Mouse (Mus musculus): ENCODE data around the gene Slc5a10. TPM values are rescaled to one million over a fixed set of nuclear protein-coding genes. Genes with fewer than 3 reads are reported as not detected.

The Slc5a10 gene
- total RNA-seq, 2 experiments from 2014 or later, result not detected

- no peak for ATAC-seq (replicated peaks; ENCODE audit: poor library complexity)
Observed at GRCm38 (mm10) chr11:61706232-61706631, 14.4 kb downstream of the Slc5a10 start.

- ATAC-seq (replicated peaks; ENCODE audit: poor library complexity), result no peak
Observed at GRCm38 (mm10) chr11:61705581-61705980, 15.0 kb downstream of the Slc5a10 start.

- no peak for ATAC-seq (replicated peaks; ENCODE audit: poor library complexity)
Observed at GRCm38 (mm10) chr11:61702494-61702893, 18.1 kb downstream of the Slc5a10 start.

GRCm38 (mm10) chr11:61701696-61702095 is 18.9 kb downstream of the Slc5a10 start:
- no peak for ATAC-seq (replicated peaks; ENCODE audit: poor library complexity)

- no peak for ATAC-seq (replicated peaks; ENCODE audit: poor library complexity)
Observed at GRCm38 (mm10) chr11:61699933-61700332, 20.7 kb downstream of the Slc5a10 start.

- no peak for ATAC-seq (replicated peaks; ENCODE audit: poor library complexity)
Observed at GRCm38 (mm10) chr11:61699460-61699859, 21.2 kb downstream of the Slc5a10 start.

GRCm38 (mm10) chr11:61698852-61699251 is 21.8 kb downstream of the Slc5a10 start:
- no peak for ATAC-seq (replicated peaks; ENCODE audit: poor library complexity)

GRCm38 (mm10) chr11:61692996-61693395 is 27.6 kb downstream of the Slc5a10 start:
- ATAC-seq (replicated peaks; ENCODE audit: poor library complexity), result no peak

- no peak for ATAC-seq (replicated peaks; ENCODE audit: poor library complexity)
Observed at GRCm38 (mm10) chr11:61687595-61687994, 33.0 kb downstream of the Slc5a10 start.

- no peak for ATAC-seq (replicated peaks; ENCODE audit: poor library complexity)
Observed at GRCm38 (mm10) chr11:61686906-61687453, 33.6 kb downstream of the Slc5a10 start.

- ATAC-seq (replicated peaks; ENCODE audit: poor library complexity), result peak; percentile 75
Observed at GRCm38 (mm10) chr11:61686141-61686540, 34.5 kb downstream of the Slc5a10 start.

- ATAC-seq (replicated peaks; ENCODE audit: poor library complexity), result no peak
Observed at GRCm38 (mm10) chr11:61685119-61685725, 35.4 kb downstream of the Slc5a10 start.

- peak; percentile 47 for ATAC-seq (replicated peaks; ENCODE audit: poor library complexity)
Observed at GRCm38 (mm10) chr11:61683907-61684731, 36.5 kb downstream of the Slc5a10 start, which contains the start of gene Fam83g. TSS of gene Fam83g (plus strand) at chr11:61684091.

GRCm38 (mm10) chr11:61679091-61679866 is 41.3 kb downstream of the Slc5a10 start:
- no peak for ATAC-seq (replicated peaks; ENCODE audit: poor library complexity)

- ATAC-seq (replicated peaks; ENCODE audit: poor library complexity), result no peak
Observed at GRCm38 (mm10) chr11:61677709-61678108, 42.9 kb downstream of the Slc5a10 start.

- no peak for ATAC-seq (replicated peaks; ENCODE audit: poor library complexity)
Observed at GRCm38 (mm10) chr11:61676216-61676854, 44.3 kb downstream of the Slc5a10 start.

- no peak for ATAC-seq (replicated peaks; ENCODE audit: poor library complexity)
Observed at GRCm38 (mm10) chr11:61675332-61675731, 45.3 kb downstream of the Slc5a10 start.

- 0 out of 2 replicates have a peak, but pooled peaks have one; percentile 37 for ATAC-seq (replicated peaks; ENCODE audit: poor library complexity)
Observed at GRCm38 (mm10) chr11:61674839-61675159, 45.8 kb downstream of the Slc5a10 start.

GRCm38 (mm10) chr11:61674151-61674838 is 46.3 kb downstream of the Slc5a10 start:
- ATAC-seq (replicated peaks; ENCODE audit: poor library complexity), result no peak

- no peak for ATAC-seq (replicated peaks; ENCODE audit: poor library complexity)
Observed at GRCm38 (mm10) chr11:61673686-61674085, 46.9 kb downstream of the Slc5a10 start.

Data from megakaryocyte progenitor cell, adult 5-6 weeks (primary cell).